Mouse (Mus musculus): ENCODE data around the gene Wdfy4. TPM values are rescaled to one million over a fixed set of nuclear protein-coding genes. Genes with fewer than 3 reads are reported as not detected.

Gene Wdfy4
- total RNA-seq, 2 experiments from 2014 or later = 2.3 to 2.7 TPM

GRCm38 (mm10) chr14:33000112-33000979 is 185.0 kb downstream of the Wdfy4 start:
- no peak for DNase-seq (ENCODE audit: low spot score)
- intact Hi-C loops (cut with DNase I) = no loop called here

GRCm38 (mm10) chr14:32999511-32999910 is 185.8 kb downstream of the Wdfy4 start:
- intact Hi-C loops (cut with DNase I) = no loop called here
- no peak for DNase-seq (ENCODE audit: low spot score)

- intact Hi-C loops (cut with DNase I) = no loop called here
- no peak for DNase-seq (ENCODE audit: low spot score)
These were observed 190.2 kb downstream of the Wdfy4 start for GRCm38 (mm10) chr14:32994954-32995636.

GRCm38 (mm10) chr14:32991082-32991481 is 194.2 kb downstream of the Wdfy4 start, which contains the start of gene Lrrc18:
Lrrc18 (plus strand) TSS chr14:32991382.
- no peak for DNase-seq (ENCODE audit: low spot score)
- intact Hi-C loops (cut with DNase I) = no loop called here

GRCm38 (mm10) chr14:32986659-32987058 is 198.6 kb downstream of the Wdfy4 start:
- intact Hi-C loops (cut with DNase I) = no loop called here
- DNase-seq (ENCODE audit: low spot score) = no peak

GRCm38 (mm10) chr14:32984176-32984738 is 201.1 kb downstream of the Wdfy4 start:
- no peak for DNase-seq (ENCODE audit: low spot score)
- intact Hi-C loops (cut with DNase I) = no loop called here

GRCm38 (mm10) chr14:32970700-32971099 is 214.6 kb downstream of the Wdfy4 start:
- intact Hi-C loops (cut with DNase I) = no loop called here
- no peak for DNase-seq (ENCODE audit: low spot score)

- intact Hi-C loops (cut with DNase I) = loop anchor here (5.0 to 10.0 kb wide), 3 partner anchors 68 to 240 kb away; partner anchors contain the start of gene Vstm4
- DNase-seq (ENCODE audit: low spot score) = no peak
These were observed 220.6 kb downstream of the Wdfy4 start for GRCm38 (mm10) chr14:32964742-32965141.

- DNase-seq (ENCODE audit: low spot score) = peak; percentile 19
These were observed 224.8 kb downstream of the Wdfy4 start for GRCm38 (mm10) chr14:32960481-32960880.

GRCm38 (mm10) chr14:32958671-32959070 is 226.6 kb downstream of the Wdfy4 start:
- intact Hi-C loops (cut with DNase I) = loop anchor here (2.0 kb wide), 1 partner anchor 60 kb away; no protein-coding TSS in a partner anchor
- DNase-seq (ENCODE audit: low spot score) = no peak

More at GRCm38 (mm10) chr14:32960481-32960880, 224.8 kb downstream of the Wdfy4 start:
- intact Hi-C loops (cut with DNase I) = loop anchor here (1.0 to 10.0 kb wide), 5 partner anchors 72 to 352 kb away; partner anchors contain the start of gene Vstm4

- intact Hi-C loops (cut with DNase I) = no loop called here
- peak; percentile 50 for DNase-seq (ENCODE audit: low spot score)
These were observed 228.8 kb downstream of the Wdfy4 start for GRCm38 (mm10) chr14:32956486-32956885.

- intact Hi-C loops (cut with DNase I) = no loop called here
These were observed 234.7 kb downstream of the Wdfy4 start for GRCm38 (mm10) chr14:32950312-32951301.

GRCm38 (mm10) chr14:32947512-32947911 is 237.8 kb downstream of the Wdfy4 start:
- intact Hi-C loops (cut with DNase I) = no loop called here
- no peak for DNase-seq (ENCODE audit: low spot score)

More at GRCm38 (mm10) chr14:32950312-32951301, 234.7 kb downstream of the Wdfy4 start:
- DNase-seq (ENCODE audit: low spot score) = peak; percentile 49

GRCm38 (mm10) chr14:32939217-32939616 is 246.1 kb downstream of the Wdfy4 start:
- intact Hi-C loops (cut with DNase I) = no loop called here
- no peak for DNase-seq (ENCODE audit: low spot score)

GRCm38 (mm10) chr14:32934064-32934463 is 251.2 kb downstream of the Wdfy4 start:
- no peak for DNase-seq (ENCODE audit: low spot score)
- intact Hi-C loops (cut with DNase I) = no loop called here

GRCm38 (mm10) chr14:32932220-32932619 is 253.1 kb downstream of the Wdfy4 start:
- DNase-seq (ENCODE audit: low spot score) = no peak
- intact Hi-C loops (cut with DNase I) = no loop called here

GRCm38 (mm10) chr14:32931709-32932108 is 253.6 kb downstream of the Wdfy4 start:
- no peak for DNase-seq (ENCODE audit: low spot score)
- intact Hi-C loops (cut with DNase I) = no loop called here

GRCm38 (mm10) chr14:32923871-32924270 is 261.4 kb downstream of the Wdfy4 start:
- DNase-seq (ENCODE audit: low spot score) = no peak

GRCm38 (mm10) chr14:32917919-32918318 is 267.4 kb downstream of the Wdfy4 start:
- intact Hi-C loops (cut with DNase I) = no loop called here
- no peak for DNase-seq (ENCODE audit: low spot score)

More at GRCm38 (mm10) chr14:32923871-32924270, 261.4 kb downstream of the Wdfy4 start:
- intact Hi-C loops (cut with DNase I) = no loop called here
